Comparison of ENCODE assay signal across 8 mouse cellular contexts in the genomic region with DNA sequence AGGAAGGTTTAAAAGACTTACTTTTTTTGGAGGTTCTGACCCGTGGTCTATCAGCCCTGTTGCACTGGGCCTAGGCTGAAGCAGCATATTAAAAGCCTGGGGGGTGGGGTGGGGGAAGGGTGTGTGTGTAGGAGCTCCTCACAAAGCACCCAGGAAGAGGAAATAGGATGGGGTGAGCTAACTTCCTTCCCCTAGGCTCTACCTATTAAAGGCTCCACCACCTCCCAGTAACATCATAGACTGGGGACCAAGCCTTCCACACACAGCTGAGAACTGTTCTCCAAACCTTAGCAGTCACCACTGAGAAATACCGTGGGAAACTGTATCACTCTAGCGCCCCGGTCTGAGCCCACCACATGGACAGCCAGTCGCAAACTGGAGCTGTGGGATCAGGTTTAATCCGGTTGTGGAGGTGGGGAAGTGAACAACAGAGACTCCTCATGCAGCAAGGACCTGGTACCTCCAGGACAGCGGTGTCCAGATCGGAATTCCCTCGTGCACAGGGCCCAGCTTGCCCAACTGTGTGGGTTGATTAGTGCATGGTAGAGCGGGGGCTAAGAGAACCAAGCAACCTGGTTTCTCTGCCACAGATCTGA. TPM values are rescaled to one million over a fixed set of nuclear protein-coding genes. Genes with fewer than 3 reads are reported as not detected.
A peak's percentile ranks its signal among the peaks of the same experiment; 100 is the strongest.
DNase-seq lines count a peak whose midpoint lies in the region; ATAC-seq and TF ChIP-seq lines count a peak whose summit lies in the region.

No protein-coding gene starts in this region.

- H3K36me3 ChIP-seq in kidney, embryonic 15.5 days = no peaks in the 10 kb centered on the region
- no peaks in the 10 kb centered on the region for H3K36me3 ChIP-seq in intestine, embryonic 16.5 days (ENCODE audit: control insufficient read depth, insufficient read depth, low read length)
- no peaks in the 10 kb centered on the region for H3K36me3 ChIP-seq in small intestine, adult 2 months (ENCODE audit: control insufficient read depth, insufficient read depth, low read length)

- H3K4me1 ChIP-seq in kidney, embryonic 15.5 days = peaks cover 18% of the 10 kb centered on the region
- H3K4me1 ChIP-seq in intestine, embryonic 16.5 days (ENCODE audit: control insufficient read depth, insufficient read depth, low read length) = peaks cover 14% of the 10 kb centered on the region
- peaks cover 11% of the 10 kb centered on the region; the same call in 1 of the 2 replicates for H3K4me1 ChIP-seq in small intestine, adult 2 months (ENCODE audit: control insufficient read depth, insufficient read depth, insufficient read length, low read length)

- no peak overlapping the region for H3K9ac ChIP-seq in kidney, embryonic 15.5 days
- peak overlapping the region; percentile 32; the same call in 1 of the 2 replicates for H3K9ac ChIP-seq in intestine, embryonic 16.5 days (ENCODE audit: low read depth, low read length)

- WGBS in kidney, embryonic 15.5 days = 62% methylated on average over 10 of the region's 10 CpGs
- WGBS in intestine, embryonic 16.5 days = 61% methylated on average over 10 of the region's 10 CpGs
- 82% methylated on average over 10 of the region's 10 CpGs for WGBS in small intestine, adult 2 months

- no peaks in the 10 kb centered on the region for H3K27me3 ChIP-seq in kidney, embryonic 15.5 days
- no peaks in the 10 kb centered on the region for H3K27me3 ChIP-seq in intestine, embryonic 16.5 days (replicated peaks; ENCODE audit: control insufficient read depth, insufficient read depth, low read length)
- no peaks in the 10 kb centered on the region for H3K27me3 ChIP-seq in small intestine, adult 2 months (ENCODE audit: control insufficient read depth, insufficient read depth, low read length)

- no peak for TF ChIP-seq POLR2A in brain, embryonic 14.5 days (IDR thresholded peaks at IDR 0.05; ENCODE audit: borderline replicate concordance, extremely low read depth, insufficient read depth, insufficient read length, poor library complexity, severe bottlenecking)
- no peak for TF ChIP-seq POLR2A in small intestine, adult 2 months (IDR thresholded peaks at IDR 0.05; ENCODE audit: low read depth, low read length)

- DNase-seq in kidney, adult 11 months = no peak
- DNase-seq in brain, embryonic 14.5 days (ENCODE audit: low read depth) = peak; percentile 44
- DNase-seq in spleen, postnatal 14 days (ENCODE audit: low spot score in 2 of 2) = no peak
- no peak for DNase-seq in cerebellum, adult 8-10 months
- DNase-seq in Muller cell, postnatal 12 days (ENCODE audit: inconsistent ontology term) = no peak

- H3K9me3 ChIP-seq in kidney, embryonic 15.5 days (replicated peaks) = no peaks in the 10 kb centered on the region
- H3K9me3 ChIP-seq in intestine, embryonic 16.5 days (ENCODE audit: control insufficient read depth, low read length) = no peaks in the 10 kb centered on the region

- ATAC-seq in kidney, embryonic 15.5 days (replicated peaks; ENCODE audit: low FRiP score) = peak; percentile 22
- ATAC-seq in intestine, embryonic 16.5 days = peak; percentile 24; the same call in 1 of the 2 replicates

- H3K4me2 ChIP-seq in kidney, embryonic 15.5 days = no peak overlapping the region
- H3K4me2 ChIP-seq in intestine, embryonic 16.5 days (ENCODE audit: low read depth, low read length) = peak overlapping the region; percentile 38

- TF ChIP-seq CTCF in brain, embryonic 14.5 days (IDR thresholded peaks at IDR 0.05; ENCODE audit: borderline replicate concordance, extremely low read depth, insufficient read depth, insufficient read length) = no peak
- TF ChIP-seq CTCF in small intestine, adult 2 months (IDR thresholded peaks at IDR 0.05; ENCODE audit: extremely low read depth, insufficient read length, insufficient replicate concordance, low read depth, low read length) = no peak

- peak overlapping the region; percentile 39 for H3K27ac ChIP-seq in kidney, embryonic 15.5 days
- peak overlapping the region; percentile 82 for H3K27ac ChIP-seq in intestine, embryonic 16.5 days (ENCODE audit: low read length)
- peak overlapping the region; percentile 3; the same call in 1 of the 2 replicates for H3K27ac ChIP-seq in small intestine, adult 2 months (ENCODE audit: insufficient read depth, low read depth, low read length)

- H3K4me3 ChIP-seq in kidney, embryonic 15.5 days (replicated peaks) = no peak overlapping the region
- H3K4me3 ChIP-seq in intestine, embryonic 16.5 days (ENCODE audit: low read length) = no peak overlapping the region
- H3K4me3 ChIP-seq in small intestine, adult 2 months (ENCODE audit: low read depth, low read length) = peak overlapping the region; percentile 59

RNA-seq across cellular contexts. Expression of a gene that starts 6.5 kb away (rescaled TPM):
- polyA plus RNA-seq in kidney, embryonic 15.5 days (2015; fragmentation: Nextera tagmentation; extraction: Ambion mirVana) = 36.7 and 40.5 TPM in 2 replicates
- polyA plus RNA-seq in brain, embryonic 14.5 days (2012; rRNA removed) = 32.2 and 36.8 TPM in 2 replicates
- 25.7 and 27.4 TPM in 2 replicates for polyA plus RNA-seq in intestine, embryonic 16.5 days (2015; fragmentation: Nextera tagmentation; extraction: Ambion mirVana)
- 8.1 and 15.2 TPM in 2 replicates for polyA plus RNA-seq in small intestine, adult 2 months (2012; rRNA removed)

RNA-seq across cellular contexts. Expression of a gene that starts 38.1 kb away (rescaled TPM):
- 261 TPM in 2 replicates for polyA plus RNA-seq in kidney, embryonic 15.5 days (2015; fragmentation: Nextera tagmentation; extraction: Ambion mirVana)
- polyA plus RNA-seq in brain, embryonic 14.5 days (2012; rRNA removed) = 150 and 186 TPM in 2 replicates
- 467 and 488 TPM in 2 replicates for polyA plus RNA-seq in intestine, embryonic 16.5 days (2015; fragmentation: Nextera tagmentation; extraction: Ambion mirVana)
- polyA plus RNA-seq in small intestine, adult 2 months (2012; rRNA removed) = 156 and 168 TPM in 2 replicates

RNA-seq across cellular contexts. Expression of a gene that starts 38.3 kb away (rescaled TPM):
- 46.5 and 49.6 TPM in 2 replicates for polyA plus RNA-seq in kidney, embryonic 15.5 days (2015; fragmentation: Nextera tagmentation; extraction: Ambion mirVana)
- polyA plus RNA-seq in brain, embryonic 14.5 days (2012; rRNA removed) = 40.9 and 50.4 TPM in 2 replicates
- 39.5 and 42.3 TPM in 2 replicates for polyA plus RNA-seq in intestine, embryonic 16.5 days (2015; fragmentation: Nextera tagmentation; extraction: Ambion mirVana)
- 13.5 and 25.4 TPM in 2 replicates for polyA plus RNA-seq in small intestine, adult 2 months (2012; rRNA removed)

Comparison
In these comparisons a context has a peak if more than half of its experiments do, and no peak if none do; other contexts are left out.
1. H3K27ac ChIP-seq: peak in every context shown above with its lines; median percentile 82 in intestine, embryonic 16.5 days; 39 in kidney, embryonic 15.5 days; 3 in small intestine, adult 2 months.